Mouse (Mus musculus): ENCODE data around the gene Ddx55. TPM values are rescaled to one million over a fixed set of nuclear protein-coding genes. Genes with fewer than 3 reads are reported as not detected.

The Ddx55 gene
- polyA plus RNA-seq, 1 experiment: 4.9 TPM

- H3K27me3 ChIP-seq (ENCODE audit: control insufficient read depth, insufficient read depth, low read length): no peaks in the 10 kb centered on the region
- peaks cover 3% of the 10 kb centered on the region for H3K36me3 ChIP-seq (ENCODE audit: control insufficient read depth, insufficient read depth, low read length)
- H3K4me1 ChIP-seq (ENCODE audit: control insufficient read depth, insufficient read depth, low read length): no peaks in the 10 kb centered on the region
- H3K4me3 ChIP-seq (ENCODE audit: control insufficient read depth, low read depth, low read length): no peak overlapping the region
- no peak overlapping the region for H3K27ac ChIP-seq (ENCODE audit: control insufficient read depth, insufficient read depth, low read depth, low read length)
- TF ChIP-seq CTCF (IDR thresholded peaks at IDR 0.05; ENCODE audit: control insufficient read depth, insufficient read depth, insufficient replicate concordance, low read depth, low read length): no peak
Observed at GRCm38 (mm10) chr5:124614709-124615108, 62.0 kb downstream of the Ddx55 start.

GRCm38 (mm10) chr5:124618711-124619110, 66.0 kb downstream of the Ddx55 start:
- Histone ChIP-seq H3K27ac (ENCODE audit: control insufficient read depth, insufficient read depth, low read depth, low read length) (no peak overlapping the region), H3K36me3 (ENCODE audit: control insufficient read depth, insufficient read depth, low read length) (peaks cover 1% of the 10 kb centered on the region; the same call in 1 of the 2 replicates), H3K4me3 (ENCODE audit: control insufficient read depth, low read depth, low read length) (no peak overlapping the region), H3K27me3 (ENCODE audit: control insufficient read depth, insufficient read depth, low read length) (no peaks in the 10 kb centered on the region), H3K4me1 (ENCODE audit: control insufficient read depth, insufficient read depth, low read length) (no peaks in the 10 kb centered on the region)
- TF ChIP-seq POLR2A (IDR thresholded peaks at IDR 0.05; ENCODE audit: control insufficient read depth, low read depth, low read length): no peak
- no peak for TF ChIP-seq CTCF (IDR thresholded peaks at IDR 0.05; ENCODE audit: control insufficient read depth, insufficient read depth, insufficient replicate concordance, low read depth, low read length)

Other genes starting within 250 kb of the Ddx55 start
- 29.0 and 30.7 TPM in 2 replicates for gene Mphosph9, start 224.9 kb upstream of the Ddx55 start, polyA plus RNA-seq (2012; rRNA removed)
- gene 2810006K23Rik, start 224.8 kb upstream of the Ddx55 start, polyA plus RNA-seq (2012; rRNA removed): 3.9 and 4.8 TPM in 2 replicates
- 40.6 and 41.5 TPM in 2 replicates for gene Cdk2ap1, start 189.8 kb upstream of the Ddx55 start, polyA plus RNA-seq (2012; rRNA removed)
- 38.8 and 46.6 TPM in 2 replicates for gene Sbno1, start 126.9 kb upstream of the Ddx55 start, polyA plus RNA-seq (2012; rRNA removed)
- 23.4 and 24.9 TPM in 2 replicates for gene Kmt5a, start 112.9 kb upstream of the Ddx55 start, polyA plus RNA-seq (2012; rRNA removed)
- gene Rilpl2, start 74.5 kb upstream of the Ddx55 start, polyA plus RNA-seq (2012; rRNA removed): 19.6 and 20.8 TPM in 2 replicates
- 26.5 and 35.7 TPM in 2 replicates for gene Snrnp35, start 69.7 kb upstream of the Ddx55 start, polyA plus RNA-seq (2012; rRNA removed)
- 1.5 and 1.8 TPM in 2 replicates for gene Rilpl1, start 21.5 kb upstream of the Ddx55 start, polyA plus RNA-seq (2012; rRNA removed)
- 34.0 and 39.8 TPM in 2 replicates for gene Tmed2, start 12.2 kb upstream of the Ddx55 start, polyA plus RNA-seq (2012; rRNA removed)
- gene Eif2b1, start 26.3 kb downstream of the Ddx55 start, polyA plus RNA-seq (2012; rRNA removed): 13.5 and 14.0 TPM in 2 replicates
- gene Gtf2h3, start 26.3 kb downstream of the Ddx55 start, polyA plus RNA-seq (2012; rRNA removed): 17.6 and 20.4 TPM in 2 replicates
- 13.0 and 13.5 TPM in 2 replicates for gene Atp6v0a2, start 75.7 kb downstream of the Ddx55 start, polyA plus RNA-seq (2012; rRNA removed)
- 16.2 and 16.3 TPM in 2 replicates for gene Dnah10, start 172.2 kb downstream of the Ddx55 start, polyA plus RNA-seq (2012; rRNA removed)

Data from testis, adult 2 months (tissue).